Mouse (Mus musculus) cerebellum, postnatal 4 days (tissue): Measurements from ENCODE around the gene Sycn.
"Not testable (repeated sequence)": the region's sequence is repeated elsewhere in the genome, so short reads cannot be mapped to it uniquely, and the experiment has no call there.

ENCODE experiments used
- DNase-seq, 2 experiments: peaks; one replicate each; pipeline ENCODE4 v3.0.0; 2022; ENCODE audit warnings: low spot score in 2 of 2, mixed read lengths in 1 of 2

Sycn gene

GRCm38 (mm10) chr7:28540526-28540925 lies at the start of gene Sycn:
Gene Sycn, plus strand, starts transcription at chr7:28540885.
- DNase-seq = no peak

- DNase-seq = no peak
Measured at GRCm38 (mm10) chr7:28490903-28491302, 49.8 kb upstream of the Sycn start.

- no peak for DNase-seq
Measured at GRCm38 (mm10) chr7:28492310-28492709, 48.4 kb upstream of the Sycn start.

- DNase-seq = no peak
Measured at GRCm38 (mm10) chr7:28495426-28495825, 45.3 kb upstream of the Sycn start.

- DNase-seq = no peak
Measured at GRCm38 (mm10) chr7:28505585-28505984, 35.1 kb upstream of the Sycn start.

- not testable (repeated sequence) for DNase-seq
Measured at GRCm38 (mm10) chr7:28509121-28509520, 31.6 kb upstream of the Sycn start.

GRCm38 (mm10) chr7:28510405-28510974 lies 30.2 kb upstream of the Sycn start, which contains the start of gene Ifnl2:
Gene Ifnl2, minus strand, starts transcription at chr7:28510455.
- DNase-seq = not testable (repeated sequence)

- DNase-seq = no peak
Measured at GRCm38 (mm10) chr7:28511441-28511840, 29.2 kb upstream of the Sycn start.

- DNase-seq = not testable (repeated sequence)
Measured at GRCm38 (mm10) chr7:28522536-28522935, 18.1 kb upstream of the Sycn start, which contains the start of gene Ifnl3. Gene Ifnl3, plus strand, starts transcription at chr7:28522836.

- peak; percentile 50 to 70 for DNase-seq
Measured at GRCm38 (mm10) chr7:28527922-28528719, 12.6 kb upstream of the Sycn start.

- DNase-seq = no peak
Measured at GRCm38 (mm10) chr7:28532005-28532404, 8.7 kb upstream of the Sycn start.

GRCm38 (mm10) chr7:28538886-28539285 lies 1.8 kb upstream of the Sycn start:
- DNase-seq = not testable (repeated sequence)

- DNase-seq = no peak
Measured at GRCm38 (mm10) chr7:28544051-28544601, 3.4 kb downstream of the Sycn start.

GRCm38 (mm10) chr7:28545048-28545890 lies 4.6 kb downstream of the Sycn start:
- no peak for DNase-seq

- no peak for DNase-seq
Measured at GRCm38 (mm10) chr7:28545891-28546210, 5.2 kb downstream of the Sycn start.

- no peak for DNase-seq
Measured at GRCm38 (mm10) chr7:28546649-28547048, 6.0 kb downstream of the Sycn start.

- no peak for DNase-seq
Measured at GRCm38 (mm10) chr7:28547154-28547553, 6.5 kb downstream of the Sycn start, which contains the start of gene Nccrp1. Gene Nccrp1, minus strand, starts transcription at chr7:28547254.

GRCm38 (mm10) chr7:28547628-28548027 lies 6.9 kb downstream of the Sycn start:
- no peak for DNase-seq

GRCm38 (mm10) chr7:28553076-28553475 lies 12.4 kb downstream of the Sycn start:
- DNase-seq = no peak

GRCm38 (mm10) chr7:28555939-28556535 lies 15.4 kb downstream of the Sycn start:
- DNase-seq = no peak

- DNase-seq = no peak
Measured at GRCm38 (mm10) chr7:28557069-28557468, 16.4 kb downstream of the Sycn start.

- no peak for DNase-seq
Measured at GRCm38 (mm10) chr7:28557708-28558107, 17.0 kb downstream of the Sycn start.
